ENCODE assay signal across 8 mouse cellular contexts in the genomic region with DNA sequence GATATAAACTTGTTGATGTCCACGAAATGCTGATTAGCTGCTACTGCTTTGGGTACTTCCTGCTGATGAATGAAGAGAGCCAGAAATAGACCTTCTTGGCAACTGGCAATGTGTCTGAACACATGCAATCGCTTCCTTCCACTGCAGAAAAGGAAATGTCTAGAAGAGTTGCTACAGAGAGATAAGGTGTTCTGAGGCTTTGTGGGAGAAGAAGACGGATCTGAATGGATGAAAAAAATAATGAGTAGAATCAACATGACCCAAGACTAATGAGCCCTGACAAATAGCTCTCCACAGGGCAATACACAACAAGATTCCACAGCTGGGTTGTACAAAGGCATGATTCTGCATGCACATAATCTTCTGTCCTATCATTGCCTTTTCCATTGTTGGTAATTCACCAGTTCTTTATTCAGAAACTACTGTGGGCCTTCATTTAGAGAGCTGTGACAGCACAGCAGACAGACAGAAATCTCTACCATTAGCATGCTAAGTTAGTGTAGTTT.
DNase-seq lines count a peak whose midpoint lies in the region; ATAC-seq and TF ChIP-seq lines count a peak whose summit lies in the region.

No protein-coding gene starts in this region.

- intact Hi-C loops in left cerebral cortex, postnatal 36 days (cut with DNase I) = no loop called here

- H3K79me2 ChIP-seq in myocyte (ENCODE audit: control insufficient read depth, insufficient read depth) = no peaks in the 10 kb centered on the region

- H3K36me3 ChIP-seq in liver, embryonic 11.5 days (ENCODE audit: control insufficient read depth, insufficient read depth, low read length) = no peaks in the 10 kb centered on the region
- no peaks in the 10 kb centered on the region for H3K36me3 ChIP-seq in myocyte (ENCODE audit: control insufficient read depth, insufficient read depth)
- H3K36me3 ChIP-seq in forebrain, embryonic 16.5 days (ENCODE audit: control insufficient read depth, insufficient read depth) = no peaks in the 10 kb centered on the region
- H3K36me3 ChIP-seq in midbrain, embryonic 15.5 days (replicated peaks) = no peaks in the 10 kb centered on the region

- DNase-seq in layer of hippocampus, adult 9-11 months = peak; percentile 51
- no peak for DNase-seq in layer of hippocampus, postnatal 36 days
- DNase-seq in heart, adult 11 months = peak; percentile 98
- no peak for DNase-seq in liver, embryonic 11.5 days (ENCODE audit: low spot score)
- no peak for DNase-seq in left cerebral cortex, postnatal 36 days (ENCODE audit: low spot score in 2 of 2)

- H3K4me1 ChIP-seq in liver, embryonic 11.5 days (replicated peaks; ENCODE audit: control insufficient read depth, insufficient read depth, low read length) = no peaks in the 10 kb centered on the region
- no peaks in the 10 kb centered on the region for H3K4me1 ChIP-seq in forebrain, embryonic 16.5 days (replicated peaks; ENCODE audit: control insufficient read depth, insufficient read depth, low read length)
- no peaks in the 10 kb centered on the region for H3K4me1 ChIP-seq in midbrain, embryonic 15.5 days

- 25% methylated on average over 3 of the region's 3 CpGs for WGBS in liver, embryonic 11.5 days
- WGBS in forebrain, embryonic 16.5 days = 57% methylated on average over 3 of the region's 3 CpGs
- WGBS in midbrain, embryonic 15.5 days = 57% methylated on average over 3 of the region's 3 CpGs

- no peak for TF ChIP-seq POLR2A in myocyte (IDR thresholded peaks at IDR 0.05; ENCODE audit: insufficient read length, low read depth)

- no peaks in the 10 kb centered on the region for H3K9me3 ChIP-seq in liver, embryonic 11.5 days (ENCODE audit: control insufficient read depth, low read length)
- H3K9me3 ChIP-seq in forebrain, embryonic 16.5 days (ENCODE audit: control insufficient read depth, low read length) = no peaks in the 10 kb centered on the region
- no peaks in the 10 kb centered on the region for H3K9me3 ChIP-seq in midbrain, embryonic 15.5 days

- no peak overlapping the region for H3K27ac ChIP-seq in liver, embryonic 11.5 days (ENCODE audit: low read depth, low read length)
- no peak overlapping the region for H3K27ac ChIP-seq in forebrain, embryonic 16.5 days (ENCODE audit: low read length)
- no peak overlapping the region for H3K27ac ChIP-seq in midbrain, embryonic 15.5 days

- H3ac ChIP-seq in myocyte (ENCODE audit: control insufficient read depth, insufficient read length) = no peak overlapping the region

- no peak overlapping the region for H3K4me2 ChIP-seq in liver, embryonic 11.5 days
- H3K4me2 ChIP-seq in myocyte (ENCODE audit: low read depth) = peak overlapping the region; percentile 47
- no peak overlapping the region for H3K4me2 ChIP-seq in forebrain, embryonic 16.5 days (ENCODE audit: low read length)
- H3K4me2 ChIP-seq in midbrain, embryonic 15.5 days = no peak overlapping the region

- H3K9ac ChIP-seq in liver, embryonic 11.5 days (ENCODE audit: low read depth, low read length) = no peak overlapping the region
- no peak overlapping the region for H3K9ac ChIP-seq in forebrain, embryonic 16.5 days (replicated peaks; ENCODE audit: low read depth, low read length)
- H3K9ac ChIP-seq in midbrain, embryonic 15.5 days = no peak overlapping the region

- peak; percentile 86 for ATAC-seq in liver, embryonic 11.5 days (replicated peaks; ENCODE audit: low FRiP score)
- ATAC-seq in forebrain, embryonic 16.5 days = no peak
- no peak for ATAC-seq in midbrain, embryonic 15.5 days (replicated peaks)

- no peak overlapping the region for H3K4me3 ChIP-seq in liver, embryonic 11.5 days (ENCODE audit: low read depth, low read length)
- no peak overlapping the region for H3K4me3 ChIP-seq in myocyte
- H3K4me3 ChIP-seq in forebrain, embryonic 16.5 days (replicated peaks; ENCODE audit: low read length) = no peak overlapping the region
- H3K4me3 ChIP-seq in midbrain, embryonic 15.5 days = no peak overlapping the region

- H3K27me3 ChIP-seq in liver, embryonic 11.5 days (replicated peaks; ENCODE audit: control insufficient read depth, insufficient read depth, low read length) = no peaks in the 10 kb centered on the region
- H3K27me3 ChIP-seq in myocyte (ENCODE audit: control insufficient read depth, insufficient read depth, insufficient read length) = no peaks in the 10 kb centered on the region
- no peaks in the 10 kb centered on the region for H3K27me3 ChIP-seq in forebrain, embryonic 16.5 days (replicated peaks; ENCODE audit: control insufficient read depth, insufficient read depth, low read length)
- no peaks in the 10 kb centered on the region for H3K27me3 ChIP-seq in midbrain, embryonic 15.5 days (replicated peaks)

TF ChIP-seq in myocyte, 11 proteins besides CTCF, POLR2A, EP300 and RAD21:
- peak in 1 of 3 experiments; percentile 9 for TF ChIP-seq MYOG (IDR thresholded peaks at IDR 0.05; ENCODE audit: control insufficient read depth in 1 of 3, insufficient read depth in 1 of 3, insufficient read length in 2 of 3, low read depth in 2 of 3)
- no peak for TF ChIP-seq MAX (IDR thresholded peaks at IDR 0.05; ENCODE audit: low read depth)
- no peak for TF ChIP-seq CEBPB (IDR thresholded peaks at IDR 0.05; ENCODE audit: insufficient read depth, poor library complexity, severe bottlenecking)
- TF ChIP-seq REST (IDR thresholded peaks at IDR 0.05; ENCODE audit: insufficient read depth, insufficient read length) = no peak
- no peak for TF ChIP-seq USF1 (IDR thresholded peaks at IDR 0.05; ENCODE audit: low read depth)

Comparison
In these comparisons a context has a peak if more than half of its experiments do, and no peak if none do; other contexts are left out.
1. DNase-seq: peak in layer of hippocampus, adult 9-11 months (single experiment) and heart, adult 11 months (single experiment); none in layer of hippocampus, postnatal 36 days (0 of 2), liver, embryonic 11.5 days (single experiment) and left cerebral cortex, postnatal 36 days (0 of 2).